Mouse (Mus musculus) midbrain, embryonic 16.5 days (tissue): ENCODE data around the gene Eno4. TPM values are rescaled to one million over a fixed set of nuclear protein-coding genes. Genes with fewer than 3 reads are reported as not detected.

Experiments used
- ATAC-seq: fragments of 200-750 bp; cut with Nextera tagmentation; 2 replicates; pipeline ENCODE4 v1.8.0; 2017; ENCODE audit warnings: moderate TSS enrichment
- H3K27ac ChIP-seq: fragments of 300-500 bp; sonication (generic); 2 replicates; pipeline ENCODE4 v1.5.1; 2014; ENCODE audit warnings: mild to moderate bottlenecking, low read length, mixed read lengths
- H3K27me3 ChIP-seq: fragments of 300-500 bp; sonication (generic); 2 replicates; pipeline ENCODE4 v1.6.1; 2014; ENCODE audit warnings: low read depth, low read length, mixed read lengths; ENCODE audit not compliant: control insufficient read depth, insufficient read depth
- H3K36me3 ChIP-seq: fragments of 300-500 bp; sonication (generic); 2 replicates; pipeline ENCODE4 v1.6.1; 2014; ENCODE audit warnings: mild to moderate bottlenecking, low read length, moderate library complexity, mixed read lengths; ENCODE audit not compliant: control insufficient read depth, insufficient read depth
- H3K4me1 ChIP-seq: fragments of 300-500 bp; sonication (generic); 2 replicates; pipeline ENCODE4 v1.6.1; 2014; ENCODE audit warnings: mild to moderate bottlenecking, low read length, mixed read lengths; ENCODE audit not compliant: control insufficient read depth, insufficient read depth
- H3K4me2 ChIP-seq: fragments of 300-500 bp; sonication (generic); 2 replicates; pipeline ENCODE4 v1.6.1; 2014; ENCODE audit warnings: mild to moderate bottlenecking, low read length, mixed read lengths
- H3K4me3 ChIP-seq: fragments of 300-500 bp; sonication (generic); 2 replicates; pipeline ENCODE4 v1.5.1; 2014; ENCODE audit warnings: low read depth, mild to moderate bottlenecking, low read length, moderate library complexity, mixed read lengths
- H3K9ac ChIP-seq: fragments of 300-500 bp; sonication (generic); 2 replicates; pipeline ENCODE4 v1.6.1; 2014; ENCODE audit warnings: low read depth, low read length, mixed read lengths
- H3K9me3 ChIP-seq: fragments of 300-500 bp; sonication (generic); replicated peaks from 2 replicates; pipeline ENCODE4 v1.6.1; 2014; ENCODE audit warnings: mild to moderate bottlenecking, low read length, mixed read lengths; ENCODE audit not compliant: control insufficient read depth, poor library complexity, severe bottlenecking
- WGBS: fragments of 180-500 bp; shearing (Covaris S2); extraction: QIAGEN DNeasy Blood & Tissue Kit; methylation state at CpG from one replicate; pipeline ENCODE4 v1.1.7; 2014; 5-methylcytosine and 5-hydroxymethylcytosine counted together
- microRNA-seq: library from miRNA; unstranded; fragments of <30 nt; microRNA quantifications from one replicate; pipeline ENCODE4, GENCODE M21; 2017
- polyA plus RNA-seq: library from polyadenylated mRNA; unstranded; fragments of >200 nt; fragmentation: Nextera tagmentation; extraction: Ambion mirVana; gene quantifications from 2 replicates; pipeline ENCODE4 v1.2.1, GENCODE M21; 2015

Gene Eno4
- polyA plus RNA-seq, 1 experiment from 2014 or later = 1.9 TPM

- peaks cover 16% of the 10 kb centered on the region for H3K4me1 ChIP-seq
- peaks cover 46% of the 10 kb centered on the region for H3K27me3 ChIP-seq
- H3K4me3 ChIP-seq = no peak overlapping the region
- no peak overlapping the region for H3K9ac ChIP-seq
- no peak for ATAC-seq
- 0 out of 2 replicates have a peak, but pooled peaks cover 2% of the 10 kb centered on the region for H3K36me3 ChIP-seq
- WGBS = 25% methylated on average over 5 of the region's 5 CpGs
- peak overlapping the region; percentile 7 for H3K4me2 ChIP-seq
- H3K27ac ChIP-seq = no peak overlapping the region
- H3K9me3 ChIP-seq = no peaks in the 10 kb centered on the region
These were observed 36.8 kb downstream of the Eno4 start for GRCm38 (mm10) chr19:58980056-58980440.

GRCm38 (mm10) chr19:58981571-58981970 is 38.3 kb downstream of the Eno4 start:
- Histone ChIP-seq H3K27me3 (peaks cover 39% of the 10 kb centered on the region), H3K27ac (no peak overlapping the region), H3K36me3 (peaks cover 3% of the 10 kb centered on the region; the same call in 1 of the 2 replicates), H3K4me1 (peaks cover 16% of the 10 kb centered on the region), H3K9ac (no peak overlapping the region), H3K4me2 (no peak overlapping the region), H3K4me3 (no peak overlapping the region), H3K9me3 (no peaks in the 10 kb centered on the region)
- no peak for ATAC-seq
- 17% methylated on average over 9 of the region's 9 CpGs for WGBS

GRCm38 (mm10) chr19:59002827-59003226 is 59.6 kb downstream of the Eno4 start:
- Histone ChIP-seq H3K9ac (no peak overlapping the region), H3K27me3 (no peaks in the 10 kb centered on the region; the same call in 1 of the 2 replicates), H3K4me2 (no peak overlapping the region), H3K4me1 (no peaks in the 10 kb centered on the region), H3K4me3 (no peak overlapping the region), H3K27ac (no peak overlapping the region), H3K9me3 (no peaks in the 10 kb centered on the region), H3K36me3 (peaks cover 14% of the 10 kb centered on the region)
- 90% methylated on average over 6 of the region's 6 CpGs for WGBS
- ATAC-seq = no peak

GRCm38 (mm10) chr19:59006577-59007340 is 63.5 kb downstream of the Eno4 start:
- Histone ChIP-seq H3K27me3 (no peaks in the 10 kb centered on the region), H3K4me2 (no peak overlapping the region), H3K36me3 (peaks cover 9% of the 10 kb centered on the region), H3K4me3 (no peak overlapping the region), H3K9ac (no peak overlapping the region), H3K9me3 (no peaks in the 10 kb centered on the region), H3K4me1 (no peaks in the 10 kb centered on the region), H3K27ac (no peak overlapping the region)
- 28% methylated on average over 15 of the region's 15 CpGs for WGBS
- no peak for ATAC-seq

GRCm38 (mm10) chr19:59010802-59011201 is 67.6 kb downstream of the Eno4 start:
- Histone ChIP-seq H3K27me3 (no peaks in the 10 kb centered on the region), H3K27ac (no peak overlapping the region), H3K4me3 (no peak overlapping the region), H3K4me1 (no peaks in the 10 kb centered on the region), H3K4me2 (no peak overlapping the region), H3K36me3 (no peaks in the 10 kb centered on the region), H3K9ac (no peak overlapping the region), H3K9me3 (no peaks in the 10 kb centered on the region)
- ATAC-seq = no peak
- 74% methylated on average over 5 of the region's 5 CpGs for WGBS

Small RNA genes within 50 kb of the gene (microRNA-seq; reads per million reads assigned to microRNA genes)
- 3.6 reads per million, percentile 17 among the genes with 10 or more reads in this experiment for gene Mir3086

Other genes with a start within 250 kb of the Eno4 start
- gene Pnliprp1, start 214.5 kb upstream of the Eno4 start, polyA plus RNA-seq = 0.26 and 0.28 TPM in 2 replicates
- not detected in 2 replicates for gene Pnliprp2, start 183.7 kb upstream of the Eno4 start, polyA plus RNA-seq
- gene 1700019N19Rik, start 149.0 kb upstream of the Eno4 start, polyA plus RNA-seq = not detected in 2 replicates
- gene Hspa12a, start 229 bp downstream of the Eno4 start, polyA plus RNA-seq = 50.6 and 57.9 TPM in 2 replicates
- 56.5 and 63.4 TPM in 2 replicates for gene Shtn1, start 132.7 kb downstream of the Eno4 start, polyA plus RNA-seq
- gene Vax1, start 226.6 kb downstream of the Eno4 start, polyA plus RNA-seq = 0.36 and 0.41 TPM in 2 replicates